Mouse (Mus musculus) ES-E14 (cell line): ENCODE measurements around the gene Atl1.

Source experiments
- HCFC1 ChIP-seq: IDR thresholded peaks from 2 replicates; pipeline ENCODE4 v1.6.1; 2012; ENCODE audit warnings: low read length, inconsistent platforms, borderline replicate concordance; ENCODE audit not compliant: insufficient read depth
- ZNF384 ChIP-seq: IDR thresholded peaks from 2 replicates; pipeline ENCODE4 v1.6.1; 2012; ENCODE audit warnings: low read depth, low read length, inconsistent platforms

GRCm38 (mm10) chr12:70005103-70005502 lies 112.7 kb downstream of the Atl1 start:
- no peak for TF ChIP-seq HCFC1
- no peak for TF ChIP-seq ZNF384
